Mouse (Mus musculus) G1E (cell line): Measurements from ENCODE around the gene Col13a1.

Experiments used
- CTCF ChIP-seq: IDR thresholded peaks from 2 replicates; pipeline ENCODE4 v1.5.1; 2012; ENCODE audit warnings: low read depth, low read length, inconsistent platforms, mixed read lengths
- GATA1 ChIP-seq: IDR thresholded peaks from 2 replicates; pipeline ENCODE4 v1.6.1; 2012; ENCODE audit warnings: borderline replicate concordance, low read length, inconsistent platforms, mixed read lengths
- POLR2AphosphoS5 ChIP-seq: IDR thresholded peaks from 2 replicates; pipeline ENCODE4 v1.6.1; 2012; ENCODE audit warnings: low read depth, low read length, inconsistent platforms; ENCODE audit not compliant: insufficient replicate concordance
- TAL1 ChIP-seq: conservative IDR thresholded peaks from 2 replicates; pipeline ENCODE4 v1.6.1; 2012; ENCODE audit warnings: low read depth, low read length, inconsistent platforms, mixed read lengths

- TF ChIP-seq CTCF (no peak), TAL1 (no peak), GATA1 (no peak), POLR2AphosphoS5 (no peak)
Measured at GRCm38 (mm10) chr10:61825536-61825935, 153.4 kb downstream of the Col13a1 start.
